Mouse (Mus musculus): ENCODE data around the gene Flrt1. TPM values are rescaled to one million over a fixed set of nuclear protein-coding genes. Genes with fewer than 3 reads are reported as not detected.

Flrt1 gene
- total RNA-seq, 2 experiments from 2014 or later, result 21.8 to 22.6 TPM

Other genes starting within 250 kb of the Flrt1 start
- 1 to 10 TPM; 4.1 to 5.8 TPM for gene Ccdc88b, start 247.5 kb downstream of the Flrt1 start, total RNA-seq (2021)
- 10 to 100 TPM; 39.7 to 42.4 TPM for gene Trmt112, start 196.0 kb downstream of the Flrt1 start, total RNA-seq (2021)
- gene Prdx5, start 195.6 kb downstream of the Flrt1 start, total RNA-seq (2021), result 100 to 1,000 TPM; 377 to 396 TPM
- gene Esrra, start 183.9 kb downstream of the Flrt1 start, total RNA-seq (2021), result 10 to 100 TPM; 52.6 to 59.2 TPM
- 10 to 100 TPM; 13.3 to 14.4 TPM for gene Catsperz, start 180.3 kb downstream of the Flrt1 start, total RNA-seq (2021)
- gene Kcnk4, start 171.2 kb downstream of the Flrt1 start, total RNA-seq (2021), result 10 to 100 TPM; 26.2 to 26.9 TPM
- gene Bad, start 163.9 kb downstream of the Flrt1 start, total RNA-seq (2021), result 10 to 100 TPM; 37.4 to 39.2 TPM
- 10 to 100 TPM; 88.1 to 94.9 TPM for gene Gpr137, start 163.2 kb downstream of the Flrt1 start, total RNA-seq (2021)
- gene Ppp1r14b, start 130.8 kb downstream of the Flrt1 start, total RNA-seq (2021), result 100 to 1,000 TPM in 1 of 2 experiments, 10 to 100 TPM in 1; 96.6 to 107 TPM
- 10 to 100 TPM; 14.7 to 15.9 TPM for gene Plcb3, start 129.3 kb downstream of the Flrt1 start, total RNA-seq (2021)
- 10 to 100 TPM; 68.8 to 73.3 TPM for gene Fkbp2, start 125.2 kb downstream of the Flrt1 start, total RNA-seq (2021)
- gene Vegfb, start 118.1 kb downstream of the Flrt1 start, total RNA-seq (2021), result 10 to 100 TPM; 67.4 to 70.3 TPM
- gene Dnajc4, start 113.2 kb downstream of the Flrt1 start, total RNA-seq (2021), result 10 to 100 TPM; 18.7 to 24.2 TPM
- gene Nudt22, start 109.6 kb downstream of the Flrt1 start, total RNA-seq (2021), result 10 to 100 TPM; 10.9 to 11.9 TPM
- gene Trpt1, start 109.6 kb downstream of the Flrt1 start, total RNA-seq (2021), result 10 to 100 TPM; 16.4 to 20.4 TPM
- 1 to 10 TPM; 3.6 to 5.4 TPM for gene Fermt3, start 86.3 kb downstream of the Flrt1 start, total RNA-seq (2021)
- gene Stip1, start 65.8 kb downstream of the Flrt1 start, total RNA-seq (2021), result 100 to 1,000 TPM; 136 to 159 TPM
- 10 to 100 TPM; 10.3 to 11.6 TPM for gene Macrod1, start 48.9 kb downstream of the Flrt1 start, total RNA-seq (2021)
- 100 to 1,000 TPM; 278 to 289 TPM for gene Otub1, start 100.6 kb upstream of the Flrt1 start, total RNA-seq (2021)
- 100 to 1,000 TPM; 973 to 982 TPM for gene Cox8a, start 111.9 kb upstream of the Flrt1 start, total RNA-seq (2021)
- 10 to 100 TPM; 32.1 to 35.0 TPM for gene Naa40, start 135.5 kb upstream of the Flrt1 start, total RNA-seq (2021)
- 10 to 100 TPM; 20.2 to 23.2 TPM for gene Rcor2, start 161.6 kb upstream of the Flrt1 start, total RNA-seq (2021)
- gene Mark2, start 236.1 kb upstream of the Flrt1 start, total RNA-seq (2021), result 100 to 1,000 TPM in 1 of 2 experiments, 10 to 100 TPM in 1; 95.9 to 110 TPM

All from layer of hippocampus, postnatal 14 days (tissue).